Mouse (Mus musculus) spleen, adult 2 months (tissue): Measurements from ENCODE around the gene Fam227a. TPM values are rescaled to one million over a fixed set of nuclear protein-coding genes. Genes with fewer than 3 reads are reported as not detected.

Experiments
- DNase-seq, 2 experiments: peaks; one replicate each; pipeline versions ENCODE4 v3.0.0 to v3.0.0-alpha.2; 2012 to 2021; ENCODE audit warnings: low spot score in 2 of 2, low read depth in 1 of 2
- H3K27ac ChIP-seq: fragments of 200-500 bp; 2 replicates; pipeline ENCODE4 v1.5.1; 2012; ENCODE audit warnings: low read length, inconsistent platforms; ENCODE audit not compliant: insufficient read depth
- H3K27me3 ChIP-seq: fragments of 200-500 bp; 2 replicates; pipeline ENCODE4 v1.6.1; 2012; ENCODE audit warnings: mild to moderate bottlenecking, moderate library complexity, low read length, inconsistent platforms; ENCODE audit not compliant: control insufficient read depth, insufficient read depth
- H3K36me3 ChIP-seq: fragments of 200-500 bp; 2 replicates; pipeline ENCODE4 v1.6.1; 2012; ENCODE audit warnings: mild to moderate bottlenecking, low read length, inconsistent platforms; ENCODE audit not compliant: control insufficient read depth, insufficient read depth
- H3K4me1 ChIP-seq: fragments of 200-500 bp; 2 replicates; pipeline ENCODE4 v1.6.1; 2011; ENCODE audit warnings: inconsistent platforms; ENCODE audit not compliant: control insufficient read depth, insufficient read depth, insufficient read length
- H3K4me3 ChIP-seq: fragments of 200-500 bp; 2 replicates; pipeline ENCODE4 v1.5.1; 2011; ENCODE audit warnings: mild to moderate bottlenecking, inconsistent platforms; ENCODE audit not compliant: insufficient read depth, insufficient read length; ENCODE audit errors: extremely low read depth
- CTCF ChIP-seq: fragments of 200-500 bp; IDR thresholded peaks from 2 replicates; pipeline ENCODE4 v1.5.1; 2011; ENCODE audit warnings: mild to moderate bottlenecking, inconsistent platforms; ENCODE audit not compliant: insufficient read depth, insufficient read length, insufficient replicate concordance; ENCODE audit errors: extremely low read depth
- POLR2A ChIP-seq: fragments of 200-500 bp; IDR thresholded peaks from 2 replicates; pipeline ENCODE4 v1.6.1; 2011; ENCODE audit warnings: low read depth, low read length, inconsistent platforms
- WGBS: fragments of 180-500 bp; shearing (Covaris S2); methylation state at CpG from one replicate; pipeline ENCODE4 v1.1.7; 2018; 5-methylcytosine and 5-hydroxymethylcytosine counted together
- polyA plus RNA-seq: library from polyadenylated mRNA; depleted of rRNA; stranded (reverse); fragments of >200 nt; gene quantifications from 2 replicates; pipeline ENCODE4 v1.2.3, GENCODE M21; 2012

Fam227a gene
- polyA plus RNA-seq, 1 experiment = 0.41 TPM

DNA sequence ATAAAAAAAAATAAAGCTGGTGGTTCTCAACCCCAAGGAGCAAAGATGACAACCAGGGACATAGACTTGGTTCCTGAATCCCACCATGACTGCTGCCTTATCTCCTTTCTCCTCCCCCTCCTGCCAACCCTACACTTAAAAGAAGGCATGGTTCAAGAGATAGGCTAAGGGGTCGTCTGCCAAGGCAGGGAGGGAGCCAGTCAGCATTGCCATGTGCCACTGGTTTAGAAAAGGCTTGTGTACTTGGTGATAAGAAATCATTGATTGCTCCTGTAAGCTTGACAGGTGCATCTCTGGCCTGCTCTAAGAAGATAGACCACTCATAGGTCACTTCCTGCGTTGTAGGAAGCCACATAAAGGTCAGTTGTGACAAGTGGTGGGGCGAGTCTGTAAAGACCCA is 36.8 kb upstream of the Fam227a start:
- peaks cover 6% of the 10 kb centered on the region for H3K36me3 ChIP-seq
- WGBS = 75% methylated on average over 3 of the region's 3 CpGs
- peaks cover 11% of the 10 kb centered on the region; the same call in 1 of the 2 replicates for H3K4me1 ChIP-seq
- H3K27ac ChIP-seq = no peak overlapping the region
- TF ChIP-seq CTCF = no peak
- TF ChIP-seq POLR2A = no peak
- H3K4me3 ChIP-seq = no peak overlapping the region
- DNase-seq = no peak
- no peaks in the 10 kb centered on the region for H3K27me3 ChIP-seq

DNA sequence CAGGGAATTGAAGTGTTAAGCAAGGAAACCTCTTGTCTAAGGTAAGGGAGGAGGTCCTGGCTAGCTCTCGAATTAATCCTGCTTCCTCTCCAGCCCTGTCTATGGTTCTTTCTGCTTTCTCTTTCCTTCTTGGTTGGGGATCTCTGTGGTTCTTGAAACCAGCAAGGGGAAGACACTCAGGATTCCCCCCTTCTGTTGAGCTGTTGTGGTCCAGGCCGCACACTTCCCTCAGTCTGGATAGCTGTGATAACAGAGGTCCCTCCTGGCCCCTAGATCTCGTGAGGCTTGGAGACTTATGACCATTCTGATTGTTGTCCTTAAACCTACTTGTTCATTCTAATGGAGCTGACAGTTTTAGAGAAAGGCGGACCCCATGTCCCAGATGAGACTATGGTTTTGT is 35.8 kb upstream of the Fam227a start:
- peak overlapping the region; percentile 69 for H3K27ac ChIP-seq
- peaks cover 11% of the 10 kb centered on the region; the same call in 1 of the 2 replicates for H3K4me1 ChIP-seq
- TF ChIP-seq CTCF = no peak
- no peak for TF ChIP-seq POLR2A
- peaks cover 6% of the 10 kb centered on the region for H3K36me3 ChIP-seq
- no peak for DNase-seq
- no peaks in the 10 kb centered on the region for H3K27me3 ChIP-seq
- 44% methylated on average over 4 of the region's 4 CpGs for WGBS
- no peak overlapping the region for H3K4me3 ChIP-seq

DNA sequence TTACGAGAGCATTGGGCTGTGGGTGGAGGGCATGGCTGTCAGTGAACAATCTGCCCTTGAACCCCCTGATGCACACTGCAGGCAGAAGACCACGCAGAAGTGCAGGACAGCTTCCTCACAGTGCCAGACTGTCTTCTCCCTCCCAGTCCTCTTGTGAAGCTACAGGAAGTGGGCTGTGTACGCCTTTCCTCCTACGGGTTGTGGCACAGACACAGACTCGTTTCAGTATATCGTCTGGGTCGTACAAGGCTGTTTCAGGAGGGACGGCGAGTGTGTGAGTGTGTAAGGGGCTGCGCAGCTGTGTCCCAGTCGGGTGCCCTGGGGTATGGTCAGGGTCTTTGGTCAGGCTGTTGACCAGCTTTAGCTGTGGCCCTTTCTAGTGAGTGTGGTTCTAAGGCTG is 35.0 kb upstream of the Fam227a start:
- Histone ChIP-seq H3K27ac (peak overlapping the region; percentile 69), H3K27me3 (no peaks in the 10 kb centered on the region), H3K4me3 (peak overlapping the region; percentile 51), H3K36me3 (peaks cover 6% of the 10 kb centered on the region), H3K4me1 (peaks cover 11% of the 10 kb centered on the region; the same call in 1 of the 2 replicates)
- 3% methylated on average over 11 of the region's 11 CpGs for WGBS
- peak in 1 of 2 experiments; percentile 38 for DNase-seq
- TF ChIP-seq CTCF (no peak), POLR2A (no peak)

DNA sequence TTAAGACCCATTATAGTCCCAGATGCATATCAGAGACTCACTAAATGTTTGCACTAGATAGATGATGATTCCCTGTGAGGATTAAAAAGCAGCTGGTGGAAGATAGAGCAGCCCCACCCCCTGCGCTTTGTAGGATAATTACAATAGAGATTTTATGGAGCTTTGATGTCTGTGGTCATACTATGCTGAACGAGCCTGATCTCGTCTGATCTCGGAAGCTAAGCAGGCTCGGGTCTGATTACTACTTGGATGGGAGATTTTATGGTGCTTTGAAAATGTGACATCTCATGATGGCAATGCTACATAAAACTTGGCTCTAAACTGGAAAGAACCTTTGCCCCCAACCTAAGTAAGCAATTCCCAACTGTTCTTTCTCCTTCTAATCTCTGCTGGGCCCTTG is 33.6 kb upstream of the Fam227a start:
- Histone ChIP-seq H3K4me1 (peaks cover 14% of the 10 kb centered on the region; the same call in 1 of the 2 replicates), H3K36me3 (peaks cover 6% of the 10 kb centered on the region), H3K4me3 (no peak overlapping the region), H3K27ac (no peak overlapping the region), H3K27me3 (no peaks in the 10 kb centered on the region)
- WGBS = 88% methylated on average over 5 of the region's 5 CpGs
- no peak for DNase-seq
- no peak for TF ChIP-seq CTCF
- TF ChIP-seq POLR2A = no peak

DNA sequence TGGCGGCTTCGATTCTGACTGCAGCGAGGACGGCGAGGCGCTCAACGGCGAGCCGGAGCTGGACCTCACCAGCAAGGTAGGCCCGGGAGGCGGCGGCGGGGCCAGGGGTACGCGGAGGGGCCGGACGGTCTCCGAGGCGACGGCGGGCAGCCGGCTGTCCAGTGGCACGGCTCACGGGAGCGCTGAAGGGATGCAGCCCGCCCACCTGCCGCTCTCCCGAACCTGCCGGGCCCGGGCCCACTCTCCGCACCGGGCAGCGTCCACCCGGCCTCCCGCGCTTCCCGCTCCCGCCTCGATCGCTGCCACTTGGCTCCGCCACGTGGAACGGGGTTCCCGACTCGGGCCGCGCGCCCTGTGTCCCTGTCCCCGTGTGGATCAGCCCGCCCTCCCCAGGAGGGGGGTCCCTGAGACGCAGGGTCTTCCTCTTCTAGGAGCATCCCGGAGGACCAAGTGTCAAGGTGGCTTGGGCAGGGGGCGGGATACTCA is 32.3 kb upstream of the Fam227a start:
- peak overlapping the region; percentile 79 for H3K27ac ChIP-seq
- WGBS = under 1% methylated on average over 40 of the region's 53 CpGs

DNA sequence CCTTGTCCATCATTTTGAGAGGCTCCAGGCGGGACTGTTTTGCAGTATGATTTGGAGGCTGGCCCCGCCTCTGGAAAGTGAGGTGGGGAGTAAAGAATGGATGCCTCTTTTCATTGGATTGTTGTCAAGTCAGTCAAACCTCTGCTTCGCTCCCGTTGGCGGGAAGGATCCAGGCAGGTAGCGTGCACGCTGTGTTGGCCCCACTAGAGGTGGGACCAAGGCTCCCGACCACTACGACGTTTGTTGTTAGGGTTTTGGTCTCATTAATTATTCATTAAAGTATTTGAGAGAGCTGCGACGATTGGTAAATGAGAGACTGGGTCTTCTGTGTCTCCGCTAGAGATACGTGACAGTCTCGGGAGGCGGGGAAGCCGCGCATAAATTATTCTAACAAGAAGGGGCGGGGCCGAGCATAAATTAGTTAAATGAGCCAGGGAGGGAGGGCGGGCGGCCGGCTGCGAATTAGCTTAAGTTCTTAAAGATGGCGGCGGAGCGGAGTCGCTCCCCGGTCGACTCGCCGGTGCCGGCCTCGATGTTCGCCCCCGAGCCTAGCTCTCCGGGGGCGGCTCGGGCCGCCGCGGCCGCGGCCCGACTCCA is 31.8 kb upstream of the Fam227a start, which contains the start of gene Gtpbp1:
TSS of gene Gtpbp1 (plus strand) at position 420 of the 597 bp plus-strand sequence.
- peaks cover 26% of the 10 kb centered on the region; the same call in 1 of the 2 replicates for H3K4me1 ChIP-seq
- peak within 1 kb of the TSS; percentile 83 for H3K4me3 ChIP-seq
- peak; percentile 91 to 99 for DNase-seq
- peaks cover 1% of the 10 kb centered on the region; the same call in 1 of the 2 replicates for H3K36me3 ChIP-seq
- under 1% methylated on average over 43 of the region's 45 CpGs for WGBS
- H3K27me3 ChIP-seq = no peaks in the 10 kb centered on the region
- TF ChIP-seq POLR2A (peak; percentile 66), CTCF (no peak)
- peak within 1 kb of the TSS; percentile 79 for H3K27ac ChIP-seq

More for the DNA sequence above, 32.3 kb upstream of the Fam227a start:
- Histone ChIP-seq H3K27me3 (no peaks in the 10 kb centered on the region), H3K4me3 (peak overlapping the region; percentile 83), H3K36me3 (peaks cover 1% of the 10 kb centered on the region; the same call in 1 of the 2 replicates), H3K4me1 (peaks cover 21% of the 10 kb centered on the region; the same call in 1 of the 2 replicates)
- no peak for TF ChIP-seq CTCF
- TF ChIP-seq POLR2A = no peak
- peak in 1 of 2 experiments; percentile 41 for DNase-seq

DNA sequence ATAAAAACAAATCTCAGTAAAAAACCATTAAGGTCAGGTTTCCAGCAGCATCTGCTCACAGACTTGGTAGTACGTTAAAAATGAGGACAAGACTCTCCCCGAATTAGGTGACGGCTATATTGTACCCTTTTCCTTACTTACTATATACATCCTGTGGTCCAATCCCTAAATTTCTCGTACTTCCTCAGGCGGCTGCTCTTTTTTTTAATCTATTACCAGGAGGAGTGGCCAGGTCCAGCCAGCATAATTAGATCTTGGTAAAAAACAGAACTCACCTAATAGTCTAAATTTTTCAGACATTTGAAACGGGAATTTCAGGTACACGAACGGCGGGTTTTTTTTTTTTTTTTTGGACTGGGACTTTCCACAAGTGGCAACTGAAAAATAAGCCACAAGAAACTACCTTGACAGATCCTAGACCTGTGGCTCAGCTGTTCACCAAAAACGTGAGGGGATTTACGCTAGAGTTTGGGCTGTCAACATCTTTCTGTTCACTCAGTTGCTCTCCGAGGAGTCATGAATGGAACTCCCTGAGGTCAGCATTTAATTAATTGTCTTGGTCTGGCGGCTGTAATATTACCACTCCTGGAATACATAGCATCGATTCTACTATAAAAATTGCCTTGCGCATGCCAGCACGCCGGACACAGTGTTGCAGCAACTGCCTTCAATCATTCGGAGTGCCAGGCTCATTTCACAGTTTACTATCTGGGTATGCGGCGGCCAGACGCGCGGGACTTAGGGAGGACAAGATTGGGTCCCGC is 31.1 kb upstream of the Fam227a start:
- H3K27me3 ChIP-seq = no peaks in the 10 kb centered on the region
- WGBS = 11% methylated on average over 24 of the region's 24 CpGs
- DNase-seq = no peak
- TF ChIP-seq POLR2A (no peak; the same call in 1 of the 2 replicates), CTCF (no peak)
- peak overlapping the region; percentile 68 for H3K27ac ChIP-seq
- peaks cover 30% of the 10 kb centered on the region; the same call in 1 of the 2 replicates for H3K4me1 ChIP-seq
- no peaks in the 10 kb centered on the region for H3K36me3 ChIP-seq
- H3K4me3 ChIP-seq = peak overlapping the region; percentile 52; the same call in 1 of the 2 replicates
